Mouse (Mus musculus) heart, embryonic 13.5 days (tissue): Measurements from ENCODE around the gene Sox5. TPM values are rescaled to one million over a fixed set of nuclear protein-coding genes. Genes with fewer than 3 reads are reported as not detected.

Experiments used
- ATAC-seq: fragments of 200-750 bp; cut with Nextera tagmentation; 2 replicates; pipeline ENCODE4 v1.8.0; 2017; ENCODE audit warnings: moderate TSS enrichment; ENCODE audit not compliant: insufficient number of reproducible peaks, low FRiP score, low TSS enrichment; ENCODE audit errors: extremely low read depth
- H3K27ac ChIP-seq: fragments of 300-500 bp; sonication (generic); replicated peaks from 2 replicates; pipeline ENCODE4 v1.5.1; 2015; ENCODE audit warnings: moderate library complexity, mild to moderate bottlenecking, inconsistent platforms
- H3K27me3 ChIP-seq: fragments of 300-500 bp; sonication (generic); replicated peaks from 2 replicates; pipeline ENCODE4 v1.6.1; 2015; ENCODE audit warnings: mild to moderate bottlenecking, inconsistent platforms
- H3K36me3 ChIP-seq: fragments of 300-500 bp; sonication (generic); 2 replicates; pipeline ENCODE4 v1.6.1; 2015; ENCODE audit warnings: mild to moderate bottlenecking, inconsistent platforms
- H3K4me1 ChIP-seq: fragments of 300-500 bp; sonication (generic); 2 replicates; pipeline ENCODE4 v1.6.1; 2015; ENCODE audit warnings: inconsistent platforms
- H3K4me2 ChIP-seq: fragments of 300-500 bp; sonication (generic); 2 replicates; pipeline ENCODE4 v1.6.1; 2015; ENCODE audit warnings: inconsistent platforms, mild to moderate bottlenecking, moderate library complexity
- H3K4me3 ChIP-seq: fragments of 300-500 bp; sonication (generic); 2 replicates; pipeline ENCODE4 v1.5.1; 2015; ENCODE audit warnings: moderate library complexity, mild to moderate bottlenecking, inconsistent platforms
- H3K9ac ChIP-seq: fragments of 300-500 bp; sonication (generic); 2 replicates; pipeline ENCODE4 v1.6.1; 2015; ENCODE audit warnings: inconsistent platforms, mild to moderate bottlenecking, moderate library complexity
- H3K9me3 ChIP-seq: fragments of 300-500 bp; sonication (generic); 2 replicates; pipeline ENCODE4 v1.6.1; 2016; ENCODE audit warnings: inconsistent platforms
- WGBS: fragments of 180-500 bp; shearing (Covaris S2); methylation state at CpG from one replicate; pipeline ENCODE4 v1.1.7; 2015; ENCODE audit warnings: mixed read lengths; 5-methylcytosine and 5-hydroxymethylcytosine counted together
- polyA plus RNA-seq: library from polyadenylated mRNA; unstranded; fragments of >200 nt; fragmentation: Nextera tagmentation; extraction: Ambion mirVana; gene quantifications from 2 replicates; pipeline ENCODE4 v1.2.1, GENCODE M21; 2015

Gene Sox5
- polyA plus RNA-seq, 1 experiment from 2014 or later, result 12.1 TPM

DNA sequence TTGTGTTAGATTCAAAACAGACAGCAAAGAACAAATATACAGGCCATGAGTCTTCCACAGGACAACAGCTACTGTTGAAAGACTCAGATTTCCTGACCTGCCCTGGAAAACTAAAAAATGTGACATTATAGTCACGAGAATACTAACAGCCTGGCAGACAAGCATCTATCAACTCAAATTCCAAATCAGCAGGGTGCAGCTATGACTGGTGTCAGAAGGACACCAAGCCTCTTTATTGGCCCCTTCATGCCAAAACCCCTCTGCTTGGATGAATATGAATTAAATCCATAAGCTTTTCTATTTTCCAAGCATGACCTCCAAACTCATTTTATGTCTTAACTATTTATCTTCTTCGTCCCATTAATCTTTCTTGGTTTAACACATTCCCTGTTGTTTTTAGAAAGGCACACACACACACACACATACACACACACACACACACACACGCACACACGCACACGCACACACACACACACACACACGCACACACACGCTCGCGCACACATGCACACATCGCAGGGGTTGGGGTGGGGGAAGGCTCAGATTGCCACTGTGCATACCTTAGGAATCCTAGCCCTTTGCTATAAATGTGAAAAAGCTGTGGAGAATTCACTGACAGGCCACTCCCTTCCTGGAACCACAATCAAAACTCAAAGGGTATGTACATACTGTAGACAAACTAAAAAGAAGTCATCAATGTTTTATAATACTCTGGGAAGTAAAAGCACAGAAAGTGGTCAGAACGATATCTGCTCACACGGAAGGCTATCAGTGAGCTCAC is 612.9 kb downstream of the Sox5 start:
- Histone ChIP-seq H3K27me3 (no peaks in the 10 kb centered on the region), H3K36me3 (no peaks in the 10 kb centered on the region), H3K4me3 (no peak overlapping the region), H3K4me1 (peaks cover 24% of the 10 kb centered on the region), H3K27ac (peak overlapping the region; percentile 20), H3K9ac (no peak overlapping the region), H3K9me3 (no peaks in the 10 kb centered on the region), H3K4me2 (no peak overlapping the region)
- 77% methylated on average over 12 of the region's 12 CpGs for WGBS
- no peak for ATAC-seq

- no peak for ATAC-seq
- 93% methylated on average over 7 of the region's 7 CpGs for WGBS
- Histone ChIP-seq H3K9ac (no peak overlapping the region), H3K27me3 (no peaks in the 10 kb centered on the region), H3K36me3 (no peaks in the 10 kb centered on the region), H3K9me3 (no peaks in the 10 kb centered on the region), H3K4me1 (0 out of 2 replicates have a peak, but pooled peaks cover 17% of the 10 kb centered on the region), H3K4me2 (no peak overlapping the region), H3K4me3 (no peak overlapping the region), H3K27ac (peak overlapping the region; percentile 67; the same call in 1 of the 2 replicates)
Measured at GRCm38 (mm10) chr6:144167058-144167457, 614.7 kb downstream of the Sox5 start.

- H3K9ac ChIP-seq, result no peak overlapping the region
- H3K36me3 ChIP-seq, result no peaks in the 10 kb centered on the region
- no peaks in the 10 kb centered on the region for H3K9me3 ChIP-seq
- 0 out of 2 replicates have a peak, but pooled peaks cover 17% of the 10 kb centered on the region for H3K4me1 ChIP-seq
- H3K4me2 ChIP-seq, result no peak overlapping the region
- no peaks in the 10 kb centered on the region for H3K27me3 ChIP-seq
- no peak for ATAC-seq
- WGBS, result 80% methylated on average over 8 of the region's 8 CpGs
- H3K4me3 ChIP-seq, result no peak overlapping the region
- H3K27ac ChIP-seq, result peak overlapping the region; percentile 67
Measured at GRCm38 (mm10) chr6:144166651-144167050, 615.1 kb downstream of the Sox5 start.

DNA sequence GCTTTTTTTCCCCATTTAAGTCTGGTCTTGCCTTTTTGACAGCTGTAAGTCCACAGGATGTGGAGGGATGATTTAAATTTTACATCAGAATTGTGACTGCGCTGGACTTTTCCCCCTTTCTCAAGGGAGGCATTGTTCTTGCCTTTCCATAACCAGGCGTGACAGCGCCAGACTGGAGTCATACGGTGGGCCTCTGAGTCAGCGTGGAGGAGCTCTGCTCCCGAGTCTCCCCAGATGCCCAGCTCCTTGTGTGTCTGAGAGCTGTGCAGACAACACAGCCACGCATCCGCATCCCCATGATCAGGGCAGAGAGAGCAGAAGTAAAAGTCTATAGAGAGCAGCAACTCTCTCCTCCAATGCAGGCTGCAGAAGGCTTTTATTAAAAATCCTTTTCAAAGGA is 615.7 kb downstream of the Sox5 start:
- H3K4me3 ChIP-seq, result no peak overlapping the region
- no peaks in the 10 kb centered on the region for H3K36me3 ChIP-seq
- ATAC-seq, result no peak
- no peaks in the 10 kb centered on the region for H3K27me3 ChIP-seq
- WGBS, result 40% methylated on average over 8 of the region's 8 CpGs
- H3K27ac ChIP-seq, result peak overlapping the region; percentile 67
- no peak overlapping the region for H3K4me2 ChIP-seq
- H3K9me3 ChIP-seq, result no peaks in the 10 kb centered on the region
- 0 out of 2 replicates have a peak, but pooled peaks cover 17% of the 10 kb centered on the region for H3K4me1 ChIP-seq
- no peak overlapping the region for H3K9ac ChIP-seq

- no peaks in the 10 kb centered on the region for H3K9me3 ChIP-seq
- 77% methylated on average over 9 of the region's 9 CpGs for WGBS
- H3K27ac ChIP-seq, result no peak overlapping the region
- no peaks in the 10 kb centered on the region for H3K36me3 ChIP-seq
- 0 out of 2 replicates have a peak, but pooled peaks cover 10% of the 10 kb centered on the region for H3K4me1 ChIP-seq
- no peak overlapping the region for H3K9ac ChIP-seq
- no peaks in the 10 kb centered on the region for H3K27me3 ChIP-seq
- no peak overlapping the region for H3K4me3 ChIP-seq
- no peak for ATAC-seq
- H3K4me2 ChIP-seq, result no peak overlapping the region
Measured at GRCm38 (mm10) chr6:144163501-144163900, 618.3 kb downstream of the Sox5 start.

- Histone ChIP-seq H3K4me2 (no peak overlapping the region), H3K36me3 (no peaks in the 10 kb centered on the region), H3K4me1 (peaks cover 4% of the 10 kb centered on the region), H3K27ac (no peak overlapping the region), H3K4me3 (no peak overlapping the region), H3K9ac (no peak overlapping the region), H3K27me3 (no peaks in the 10 kb centered on the region), H3K9me3 (no peaks in the 10 kb centered on the region)
- WGBS, result 82% methylated on average over 12 of the region's 12 CpGs
- ATAC-seq, result no peak
Measured at GRCm38 (mm10) chr6:144158637-144159036, 623.1 kb downstream of the Sox5 start.

GRCm38 (mm10) chr6:144154892-144155424 is 626.8 kb downstream of the Sox5 start:
- Histone ChIP-seq H3K4me1 (peaks cover 16% of the 10 kb centered on the region), H3K4me2 (no peak overlapping the region), H3K9me3 (no peaks in the 10 kb centered on the region), H3K9ac (no peak overlapping the region), H3K4me3 (no peak overlapping the region), H3K27ac (no peak overlapping the region), H3K36me3 (no peaks in the 10 kb centered on the region), H3K27me3 (no peaks in the 10 kb centered on the region)
- 78% methylated on average over 9 of the region's 9 CpGs for WGBS
- ATAC-seq, result no peak

DNA sequence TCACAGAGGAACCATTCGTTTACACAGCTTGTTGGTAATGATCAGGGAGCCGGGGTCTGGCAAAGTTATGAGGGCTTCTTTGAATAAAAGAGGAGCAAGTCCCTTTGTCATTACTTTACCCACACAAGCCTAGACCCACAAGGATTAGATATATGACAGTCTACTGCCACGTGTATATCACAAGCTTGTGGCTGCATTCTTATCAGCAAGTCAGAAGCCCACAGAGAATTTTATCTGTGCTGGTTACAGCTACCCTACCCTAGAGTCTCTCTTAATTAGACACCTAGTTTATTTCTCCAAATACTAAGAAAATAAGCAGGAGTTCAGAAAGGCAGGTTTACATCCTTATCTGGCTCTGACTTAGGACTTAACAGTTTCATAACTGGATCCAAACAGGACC is 629.8 kb downstream of the Sox5 start:
- Histone ChIP-seq H3K4me1 (peaks cover 16% of the 10 kb centered on the region), H3K27me3 (no peaks in the 10 kb centered on the region), H3K4me2 (no peak overlapping the region), H3K36me3 (no peaks in the 10 kb centered on the region), H3K9ac (no peak overlapping the region), H3K9me3 (no peaks in the 10 kb centered on the region), H3K27ac (no peak overlapping the region), H3K4me3 (no peak overlapping the region)
- 52% methylated on average over 3 of the region's 3 CpGs for WGBS
- ATAC-seq, result no peak

DNA sequence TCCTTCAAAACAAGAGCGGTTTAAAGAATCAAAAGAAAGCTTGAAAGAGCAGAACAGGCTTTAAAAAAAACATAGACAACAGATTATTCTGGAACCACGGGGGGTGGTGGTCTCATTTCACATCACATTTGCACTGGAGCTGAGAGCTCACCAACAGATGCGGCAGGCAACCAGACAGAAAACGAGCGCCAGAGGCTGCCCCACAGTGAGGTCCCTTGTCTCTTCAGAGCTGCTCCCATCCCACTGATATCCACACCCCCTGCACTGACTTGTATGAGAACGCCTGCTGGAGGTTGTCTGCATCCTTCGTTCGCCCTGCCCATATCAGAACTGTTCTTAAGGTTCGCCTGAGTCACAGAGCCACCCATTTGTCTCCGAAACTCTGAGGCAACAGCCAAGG is 630.7 kb downstream of the Sox5 start:
- Histone ChIP-seq H3K9me3 (no peaks in the 10 kb centered on the region), H3K4me1 (peaks cover 16% of the 10 kb centered on the region), H3K9ac (no peak overlapping the region), H3K27me3 (no peaks in the 10 kb centered on the region), H3K36me3 (no peaks in the 10 kb centered on the region), H3K4me3 (no peak overlapping the region), H3K4me2 (no peak overlapping the region), H3K27ac (no peak overlapping the region)
- 66% methylated on average over 10 of the region's 10 CpGs for WGBS
- no peak for ATAC-seq

- H3K9ac ChIP-seq, result no peak overlapping the region
- no peak overlapping the region for H3K27ac ChIP-seq
- H3K9me3 ChIP-seq, result no peaks in the 10 kb centered on the region
- H3K4me2 ChIP-seq, result no peak overlapping the region
- H3K27me3 ChIP-seq, result no peaks in the 10 kb centered on the region
- H3K36me3 ChIP-seq, result no peaks in the 10 kb centered on the region
- no peak for ATAC-seq
- no peak overlapping the region for H3K4me3 ChIP-seq
- no peaks in the 10 kb centered on the region for H3K4me1 ChIP-seq
- WGBS, result 79% methylated on average over 5 of the region's 5 CpGs
Measured at GRCm38 (mm10) chr6:144137397-144137796, 644.4 kb downstream of the Sox5 start.

- Histone ChIP-seq H3K4me2 (no peak overlapping the region), H3K36me3 (no peaks in the 10 kb centered on the region), H3K27me3 (no peaks in the 10 kb centered on the region), H3K9ac (no peak overlapping the region), H3K27ac (no peak overlapping the region), H3K4me3 (no peak overlapping the region), H3K4me1 (peaks cover 3% of the 10 kb centered on the region), H3K9me3 (no peaks in the 10 kb centered on the region)
- 74% methylated on average over 4 of the region's 4 CpGs for whole genome bisulfite sequencing
- ATAC-seq, result no peak
Measured at GRCm38 (mm10) chr6:144136894-144137293, 644.9 kb downstream of the Sox5 start.

DNA sequence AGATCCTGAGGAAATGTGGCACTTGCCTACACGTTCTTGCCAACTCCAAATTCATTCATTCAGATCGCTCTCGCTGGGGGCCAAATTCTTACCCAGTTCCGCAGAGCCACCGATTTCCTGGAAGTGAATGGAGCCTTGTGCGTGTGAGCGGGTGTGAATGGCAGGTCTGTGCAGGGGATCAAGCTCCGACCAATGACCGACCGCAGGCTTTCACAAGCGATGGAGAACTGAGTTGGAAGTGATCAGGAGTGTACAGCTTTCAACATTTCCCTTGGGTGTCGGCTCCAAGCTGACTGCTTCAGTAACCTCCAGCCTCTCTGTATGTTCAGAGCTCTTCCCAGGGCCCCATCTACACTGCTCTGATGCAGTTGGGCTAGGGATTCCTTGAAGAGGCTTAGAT is 651.9 kb downstream of the Sox5 start:
- no peak for ATAC-seq
- Histone ChIP-seq H3K4me1 (peaks cover 9% of the 10 kb centered on the region), H3K27ac (no peak overlapping the region), H3K27me3 (no peaks in the 10 kb centered on the region), H3K9ac (no peak overlapping the region), H3K9me3 (no peaks in the 10 kb centered on the region), H3K36me3 (no peaks in the 10 kb centered on the region), H3K4me2 (no peak overlapping the region), H3K4me3 (no peak overlapping the region)
- WGBS, result 85% methylated on average over 12 of the region's 12 CpGs
